27 mouse cellular contexts compared by ENCODE assay signal in the genomic region with DNA sequence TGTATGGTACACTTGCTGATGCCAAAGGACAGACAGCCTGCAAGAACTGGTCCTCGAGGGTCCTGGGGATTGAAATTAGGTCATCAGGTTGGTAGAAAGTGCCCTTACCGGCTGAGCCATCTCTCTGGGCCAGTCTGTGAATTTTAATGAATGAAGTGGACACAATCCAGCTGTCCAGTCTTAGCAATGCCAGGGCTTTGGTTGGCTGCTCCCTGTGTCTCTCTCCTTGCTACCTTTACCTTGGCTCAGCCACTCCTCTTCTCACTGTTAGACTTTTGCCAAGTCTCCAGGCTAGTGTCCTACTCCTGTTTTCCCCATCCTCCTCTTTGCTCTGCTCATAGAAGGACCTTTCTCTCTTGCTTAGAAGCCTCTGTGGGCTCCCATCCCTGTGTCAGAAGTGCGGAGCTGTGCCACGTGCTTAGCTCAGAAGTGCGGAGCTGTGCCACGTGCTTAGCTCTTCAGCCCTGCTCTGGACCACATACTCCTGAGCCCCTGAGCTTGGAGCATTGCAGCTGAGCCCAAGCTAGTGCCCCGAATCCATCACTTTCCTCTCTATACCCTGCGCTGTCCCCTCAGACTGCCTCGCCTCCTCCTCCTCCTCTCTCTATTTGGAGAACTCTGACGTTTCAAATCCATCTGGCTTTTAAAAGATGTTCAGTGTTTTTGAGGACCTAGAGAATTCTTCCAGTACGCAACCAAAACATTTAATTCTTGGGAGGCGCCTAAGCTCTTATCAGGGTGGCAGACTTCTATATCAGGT. TPM values are rescaled to one million over a fixed set of nuclear protein-coding genes. Genes with fewer than 3 reads are reported as not detected.
DNase-seq lines count a peak whose midpoint lies in the region; ATAC-seq lines count a peak whose summit lies in the region.
"Had no signal": no experiment of that assay in that cellular context is flagged by ENCODE, and none has a peak within 500 bp of the region (broad histone marks: within the 10 kb centered on the region; RNA-seq: fewer than 3 reads in every experiment).

No protein-coding gene starts in this region.

- H3K4me2 ChIP-seq in midbrain, embryonic 14.5 days (ENCODE audit: low read length) = no peak overlapping the region
- H3K4me2 ChIP-seq: heart, embryonic 12.5 days; limb, embryonic 13.5 days; liver, embryonic 12.5 days; midbrain, embryonic 11.5 days had no signal

- intact Hi-C loops in heart, postnatal 36 days (cut with DNase I) = no loop called here
- intact Hi-C loops in left cerebral cortex, postnatal 14 days (cut with DNase I) = no loop called here

- no peak overlapping the region for H3K9ac ChIP-seq in midbrain, embryonic 14.5 days (replicated peaks; ENCODE audit: low read length)
- H3K9ac ChIP-seq: heart, embryonic 12.5 days; limb, embryonic 13.5 days; liver, embryonic 12.5 days had no signal

- H3K27ac ChIP-seq in heart, embryonic 10.5 days = no peak overlapping the region
- H3K27ac ChIP-seq in midbrain, embryonic 10.5 days (replicated peaks) = peak overlapping the region; percentile 38; the same call in 1 of the 2 replicates
- no peak overlapping the region for H3K27ac ChIP-seq in midbrain, embryonic 14.5 days (replicated peaks; ENCODE audit: low read depth, low read length)
- H3K27ac ChIP-seq: embryonic facial prominence, embryonic 10.5 days; gastrocnemius, adult 2 months; hindbrain, postnatal 0 days; limb, embryonic 13.5 days; liver, embryonic 12.5 days; stomach, postnatal 0 days had no signal

- WGBS in heart, embryonic 10.5 days = 73% methylated on average over 12 of the region's 12 CpGs
- 82% methylated on average over 12 of the region's 12 CpGs for WGBS in midbrain, embryonic 10.5 days
- WGBS in midbrain, embryonic 14.5 days = 83% methylated on average over 12 of the region's 12 CpGs

- peaks cover 4% of the 10 kb centered on the region; the same call in 1 of the 2 replicates for H3K4me1 ChIP-seq in heart, embryonic 10.5 days
- H3K4me1 ChIP-seq in midbrain, embryonic 10.5 days = no peaks in the 10 kb centered on the region
- H3K4me1 ChIP-seq in midbrain, embryonic 14.5 days (ENCODE audit: control insufficient read depth, insufficient read depth, low read length) = no peaks in the 10 kb centered on the region
- H3K4me1 ChIP-seq: embryonic facial prominence, embryonic 10.5 days; limb, embryonic 13.5 days; liver, embryonic 12.5 days had no signal

- H3K27me3 ChIP-seq in heart, embryonic 10.5 days (ENCODE audit: insufficient read depth, poor library complexity, severe bottlenecking) = no peaks in the 10 kb centered on the region
- no peaks in the 10 kb centered on the region for H3K27me3 ChIP-seq in midbrain, embryonic 10.5 days (ENCODE audit: low read depth, poor library complexity, severe bottlenecking)
- no peaks in the 10 kb centered on the region for H3K27me3 ChIP-seq in midbrain, embryonic 14.5 days (ENCODE audit: control insufficient read depth, insufficient read depth, low read length)
- H3K27me3 ChIP-seq: CH12.LX; heart, embryonic 12.5 days; limb, embryonic 13.5 days had no signal

- no peaks in the 10 kb centered on the region for H3K36me3 ChIP-seq in heart, embryonic 10.5 days
- no peaks in the 10 kb centered on the region for H3K36me3 ChIP-seq in midbrain, embryonic 10.5 days
- H3K36me3 ChIP-seq in midbrain, embryonic 14.5 days (ENCODE audit: control insufficient read depth, insufficient read depth, low read length) = no peaks in the 10 kb centered on the region
- H3K36me3 ChIP-seq: embryonic facial prominence, embryonic 10.5 days; G1E; heart, embryonic 12.5 days; limb, embryonic 13.5 days; liver, embryonic 12.5 days had no signal

- no peak overlapping the region for H3K4me3 ChIP-seq in heart, embryonic 10.5 days
- H3K4me3 ChIP-seq in midbrain, embryonic 10.5 days = no peak overlapping the region
- no peak overlapping the region for H3K4me3 ChIP-seq in midbrain, embryonic 14.5 days (replicated peaks; ENCODE audit: low read depth, low read length)
- H3K4me3 ChIP-seq: embryonic facial prominence, embryonic 10.5 days; gastrocnemius, adult 2 months; heart, embryonic 12.5 days; limb, embryonic 13.5 days; liver, embryonic 12.5 days had no signal

- ATAC-seq in midbrain, embryonic 14.5 days (ENCODE audit: low FRiP score, low TSS enrichment) = no peak
- ATAC-seq in activated CD4-positive, CD25-positive, alpha-beta regulatory T cell, adult 4 months = no peak
- ATAC-seq: forebrain, embryonic 16.5 days; hindbrain, postnatal 0 days; liver, embryonic 12.5 days had no signal

- DNase-seq in heart, embryonic 10.5 days (ENCODE audit: low spot score) = peak; percentile 43
- DNase-seq in heart, postnatal 36 days = no peak
- no peak for DNase-seq in midbrain, embryonic 10.5 days (ENCODE audit: low spot score)
- no peak for DNase-seq in midbrain, embryonic 14.5 days
- DNase-seq in left cerebral cortex, postnatal 14 days (ENCODE audit: low spot score in 2 of 2) = peak; percentile 20 to 34
- peak; percentile 12 to 42 for DNase-seq in right cerebral cortex, postnatal 36 days (ENCODE audit: low spot score in 2 of 2)
- DNase-seq in spleen, postnatal 4 days (ENCODE audit: low spot score in 2 of 2) = no peak
- DNase-seq: adrenal gland, adult 8-10 months; B cell, adult 2 months; cerebellum, adult 2 months; gastrocnemius, adult 2 months; heart, postnatal 10 days; kidney, adult 11 months; kidney, postnatal 4 days; lung, adult 18-20 months; lung, postnatal 10 days had no signal

- H3K9me3 ChIP-seq in heart, embryonic 10.5 days = no peaks in the 10 kb centered on the region
- no peaks in the 10 kb centered on the region for H3K9me3 ChIP-seq in midbrain, embryonic 10.5 days (replicated peaks)
- H3K9me3 ChIP-seq in midbrain, embryonic 14.5 days (ENCODE audit: control insufficient read depth, low read length) = peaks cover 3% of the 10 kb centered on the region; the same call in 1 of the 2 replicates
- H3K9me3 ChIP-seq: embryonic facial prominence, embryonic 10.5 days; G1E; heart, embryonic 12.5 days; limb, embryonic 13.5 days; liver, embryonic 12.5 days had no signal

RNA-seq across cellular contexts. Expression of a gene that starts 48.2 kb away (rescaled TPM):
- 26.3 and 33.0 TPM in 2 replicates for polyA plus RNA-seq in heart, embryonic 10.5 days (2016; fragmentation: Nextera tagmentation; extraction: Ambion mirVana)
- 100 to 1,000 TPM; 136 to 157 TPM for total RNA-seq in heart, postnatal 36 days (2021)
- 34.3 and 45.7 TPM in 2 replicates for polyA plus RNA-seq in midbrain, embryonic 10.5 days (2016; fragmentation: Nextera tagmentation; extraction: Ambion mirVana)
- polyA plus RNA-seq in midbrain, embryonic 14.5 days (2014; fragmentation: Nextera tagmentation; extraction: Ambion mirVana) = 8.9 and 15.9 TPM in 2 replicates
- total RNA-seq in left cerebral cortex, postnatal 14 days (2021) = 10 to 100 TPM; 37.6 to 37.7 TPM
- 10 to 100 TPM; 27.0 to 32.0 TPM for polyA plus RNA-seq in activated CD4-positive, CD25-positive, alpha-beta regulatory T cell, adult 4 months (2017; shearing (Covaris generic))

Comparison
In these comparisons a context has a peak if more than half of its experiments do, and no peak if none do; other contexts are left out.
1. DNase-seq: peak in heart, embryonic 10.5 days (single experiment), left cerebral cortex, postnatal 14 days (2 of 2) and right cerebral cortex, postnatal 36 days (2 of 2); none in heart, postnatal 36 days (0 of 2), midbrain, embryonic 10.5 days (single experiment), midbrain, embryonic 14.5 days (single experiment) and spleen, postnatal 4 days (0 of 2).